Mouse (Mus musculus) embryonic fibroblast, embryonic 13.5 days (primary cell): ENCODE measurements around the gene Apoc3.

Source experiments
- CTCF ChIP-seq: IDR thresholded peaks from 2 replicates; pipeline ENCODE4 v1.5.1; 2011; ENCODE audit warnings: mild to moderate bottlenecking, control low read depth, low read length, moderate library complexity, borderline replicate concordance; ENCODE audit not compliant: insufficient read depth
- POLR2A ChIP-seq: IDR thresholded peaks from 2 replicates; pipeline ENCODE4 v1.6.1; 2011; ENCODE audit warnings: low read depth, mild to moderate bottlenecking, control low read depth, low read length, moderate library complexity

DNA sequence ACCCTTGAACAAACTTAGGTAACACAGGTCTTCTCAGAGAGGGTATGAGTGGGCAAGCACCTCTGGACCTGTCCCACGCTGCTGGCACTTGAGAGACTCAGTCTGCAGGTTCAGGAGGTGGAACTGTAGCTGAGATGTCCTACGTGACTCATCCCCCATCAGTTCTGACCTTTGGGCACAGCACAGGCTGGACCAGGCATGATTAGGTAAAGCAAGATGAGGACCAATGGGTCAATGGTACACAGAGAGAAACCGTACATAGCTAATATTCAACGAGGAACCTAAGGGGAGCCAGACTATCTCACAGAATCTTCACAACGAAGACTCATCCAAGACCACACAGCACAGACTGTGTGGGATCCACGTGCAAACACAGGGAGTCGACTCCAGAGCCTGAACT lies 3.4 kb upstream of the Apoc3 start:
- TF ChIP-seq CTCF = no peak
- TF ChIP-seq POLR2A = no peak
